Mouse (Mus musculus) bone marrow, adult 2 months (tissue): ENCODE measurements around the gene Srgap3. TPM values are rescaled to one million over a fixed set of nuclear protein-coding genes. Genes with fewer than 3 reads are reported as not detected.

Experiments used
- H3K27ac ChIP-seq: fragments of 200-500 bp; 2 replicates; pipeline ENCODE4 v1.5.1; 2012; ENCODE audit warnings: low read depth, mild to moderate bottlenecking, control low read depth, inconsistent platforms, low read length; ENCODE audit not compliant: control insufficient read depth, poor library complexity, insufficient read depth
- H3K4me1 ChIP-seq: fragments of 200-500 bp; 2 replicates; pipeline ENCODE4 v1.6.1; 2011; ENCODE audit warnings: low read length; ENCODE audit not compliant: control insufficient read depth, insufficient read depth
- H3K4me3 ChIP-seq: fragments of 200-500 bp; replicated peaks from 2 replicates; pipeline ENCODE3; 2011; ENCODE audit warnings: mild to moderate bottlenecking, low read depth, low read length, control low read depth; ENCODE audit not compliant: control insufficient read depth
- CTCF ChIP-seq: fragments of 200-500 bp; IDR thresholded peaks from 2 replicates; pipeline ENCODE4 v1.5.1; 2011; ENCODE audit warnings: low read length, control low read depth; ENCODE audit not compliant: control insufficient read depth, insufficient read depth
- POLR2A ChIP-seq: fragments of 200-500 bp; IDR thresholded peaks from 2 replicates; pipeline ENCODE4 v1.6.1; 2011; ENCODE audit warnings: low read depth, mild to moderate bottlenecking, control low read depth, low read length, borderline replicate concordance; ENCODE audit not compliant: control insufficient read depth
- WGBS: fragments of 180-500 bp; shearing (Covaris S2); methylation state at CpG from one replicate; pipeline ENCODE4 v1.1.7; 2018; 5-methylcytosine and 5-hydroxymethylcytosine counted together
- polyA plus RNA-seq: library from polyadenylated mRNA; stranded (reverse); fragments of >200 nt; gene quantifications from 2 replicates; pipeline ENCODE4 v1.2.4, GENCODE M21; 2011; ENCODE audit warnings: low replicate concordance; ENCODE audit not compliant: missing spikeins, insufficient read depth, insufficient read length

Gene Srgap3
- polyA plus RNA-seq, 1 experiment: 6.0 TPM

DNA sequence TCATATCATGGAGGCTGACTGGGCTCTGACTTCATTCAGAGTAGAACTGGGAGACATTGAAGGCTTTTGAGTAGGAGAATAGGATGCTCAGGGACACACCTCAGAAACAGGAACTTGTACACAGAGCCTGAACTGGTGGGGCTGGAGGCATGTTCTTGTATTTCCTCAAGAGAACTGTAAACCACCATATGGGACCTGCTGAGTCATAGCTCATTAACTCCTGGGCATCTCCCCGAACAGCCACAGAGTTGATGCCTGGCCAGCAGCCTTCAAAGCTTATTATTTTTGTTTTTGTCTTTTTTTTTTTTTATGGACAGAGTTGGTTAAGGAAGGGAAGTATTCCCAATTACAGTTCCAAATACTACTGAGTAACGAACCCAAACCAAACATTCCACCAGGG is 150.5 kb downstream of the Srgap3 start:
- Histone ChIP-seq H3K4me1 (no peaks in the 10 kb centered on the region), H3K27ac (no peak overlapping the region), H3K4me3 (no peak overlapping the region)
- WGBS: 27% methylated on average over 2 of the region's 2 CpGs
- TF ChIP-seq CTCF: no peak
- TF ChIP-seq POLR2A: no peak

DNA sequence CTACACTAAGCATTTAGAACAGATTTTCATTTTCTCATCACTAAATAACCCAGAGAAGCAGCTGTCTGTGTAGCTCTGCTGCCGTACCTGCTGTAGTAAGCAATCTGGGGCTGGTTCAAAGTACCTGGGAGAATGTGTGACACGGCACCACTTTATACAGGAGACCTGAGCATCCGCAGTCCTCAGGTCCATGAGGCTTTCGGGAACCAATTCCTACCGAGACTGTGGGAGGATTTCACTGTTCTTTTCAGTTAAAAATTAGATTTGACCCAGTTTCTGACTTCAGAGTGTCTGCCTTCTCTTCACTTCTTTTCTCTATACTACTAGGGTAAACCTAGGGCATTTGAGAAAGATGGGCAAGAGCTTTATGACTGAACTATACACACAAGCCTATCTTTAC is 153.2 kb downstream of the Srgap3 start:
- no peak overlapping the region for H3K27ac ChIP-seq
- H3K4me3 ChIP-seq: no peak overlapping the region
- TF ChIP-seq CTCF (no peak), POLR2A (no peak)
- 89% methylated on average over 5 of the region's 5 CpGs for WGBS
- H3K4me1 ChIP-seq: no peaks in the 10 kb centered on the region

DNA sequence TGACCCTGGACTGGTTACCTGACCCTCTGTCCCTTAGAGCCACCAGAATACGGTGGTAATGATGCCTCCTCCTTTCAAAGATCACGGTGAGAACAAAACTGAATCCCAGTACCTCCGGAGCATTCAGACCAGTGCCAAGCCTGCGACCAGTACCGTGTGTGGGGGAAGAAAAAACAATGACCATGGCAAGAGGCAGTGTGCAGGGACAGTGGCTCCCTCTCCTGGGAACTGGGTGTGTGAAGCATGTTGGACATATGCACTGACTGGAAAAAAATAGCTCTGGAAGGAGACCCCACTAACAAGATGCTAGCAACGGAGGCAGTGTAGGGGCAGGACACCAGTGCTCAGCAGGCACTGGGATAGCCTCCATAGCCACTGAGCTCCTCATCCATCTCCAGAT is 157.2 kb downstream of the Srgap3 start:
- TF ChIP-seq POLR2A: no peak
- no peak for TF ChIP-seq CTCF
- no peak overlapping the region for H3K27ac ChIP-seq
- 86% methylated on average over 6 of the region's 6 CpGs for WGBS
- no peak overlapping the region for H3K4me3 ChIP-seq
- no peaks in the 10 kb centered on the region for H3K4me1 ChIP-seq

DNA sequence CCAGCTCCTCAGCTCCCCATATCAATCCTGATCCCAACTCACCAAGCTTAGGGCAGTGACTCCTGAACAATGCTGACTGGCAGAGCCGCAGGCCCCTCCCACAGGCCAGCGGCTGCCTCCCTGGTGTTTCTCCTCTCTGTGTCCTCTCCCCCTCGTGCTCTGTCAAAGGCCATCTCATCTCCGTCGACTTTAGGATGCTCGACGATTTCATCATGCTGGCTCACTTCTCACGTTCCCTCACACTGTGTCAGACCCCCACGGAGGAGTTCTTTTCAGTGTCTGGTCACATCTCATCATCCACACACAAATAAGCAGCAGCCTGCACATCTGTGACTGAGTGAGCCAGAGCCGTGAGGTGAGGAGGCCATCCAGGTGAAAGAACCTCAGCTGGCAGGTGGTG is 158.4 kb downstream of the Srgap3 start:
- no peaks in the 10 kb centered on the region for H3K4me1 ChIP-seq
- H3K27ac ChIP-seq: no peak overlapping the region
- WGBS: 74% methylated on average over 10 of the region's 10 CpGs
- TF ChIP-seq CTCF (no peak), POLR2A (no peak)
- no peak overlapping the region for H3K4me3 ChIP-seq

DNA sequence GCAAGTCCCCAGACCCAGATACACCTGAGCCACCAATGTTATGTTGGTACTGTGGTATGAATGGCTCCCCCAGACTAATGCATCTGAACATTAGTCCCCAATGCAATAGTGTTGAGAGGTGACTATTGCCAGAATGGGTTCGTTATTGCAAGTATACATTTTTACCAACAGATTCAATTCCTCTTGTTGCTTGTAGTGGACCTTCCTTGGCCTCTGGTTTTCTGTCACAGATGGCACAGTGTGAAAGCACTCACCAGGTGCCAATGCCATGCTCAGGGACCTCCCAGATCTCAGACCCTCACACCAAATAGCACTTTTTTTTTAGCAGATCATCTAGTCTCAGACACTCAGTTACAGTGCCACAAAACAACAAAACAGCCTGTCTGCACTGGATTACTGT is 158.9 kb downstream of the Srgap3 start:
- no peak for TF ChIP-seq CTCF
- TF ChIP-seq POLR2A: no peak
- Histone ChIP-seq H3K4me1 (no peaks in the 10 kb centered on the region), H3K27ac (no peak overlapping the region), H3K4me3 (no peak overlapping the region)
- WGBS: 67% methylated on average over 1 of the region's 1 CpGs

DNA sequence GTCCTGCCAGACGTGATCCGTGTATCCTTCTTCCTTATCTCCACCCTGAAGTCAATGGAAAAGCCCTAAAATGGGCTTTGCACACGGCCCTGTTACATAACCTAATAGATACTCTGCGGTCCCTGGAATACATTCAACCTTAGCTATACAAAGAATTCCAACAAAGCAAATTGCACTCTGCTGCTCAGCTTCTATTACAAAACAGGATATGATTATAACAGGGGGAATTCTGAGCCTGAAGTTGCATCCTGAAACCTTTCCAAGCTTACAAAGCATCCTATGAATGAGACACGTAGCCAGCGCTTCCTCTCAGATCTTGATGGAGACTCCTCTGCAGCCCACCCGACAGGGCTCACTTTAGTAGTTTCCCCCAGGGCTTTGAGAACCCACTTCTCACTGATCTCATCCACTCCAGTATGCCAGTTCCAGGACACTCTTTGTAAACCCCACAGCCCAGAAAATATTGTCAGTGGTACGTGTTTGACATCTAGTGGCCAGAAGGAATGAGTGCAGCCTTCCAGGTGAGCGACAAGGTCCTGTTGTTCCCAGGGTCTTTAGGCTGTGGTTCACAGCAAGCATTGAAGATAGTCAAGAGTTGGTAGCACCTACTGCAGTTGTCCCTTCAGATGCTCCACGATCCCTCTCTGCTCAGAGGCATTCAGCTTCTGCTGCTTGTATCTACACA is 165.5 kb downstream of the Srgap3 start:
- TF ChIP-seq POLR2A: no peak
- peak; percentile 6; the same call in 1 of the 2 replicates for TF ChIP-seq CTCF
- H3K4me1 ChIP-seq: no peaks in the 10 kb centered on the region
- no peak overlapping the region for H3K4me3 ChIP-seq
- no peak overlapping the region for H3K27ac ChIP-seq
- WGBS: 85% methylated on average over 10 of the region's 10 CpGs

DNA sequence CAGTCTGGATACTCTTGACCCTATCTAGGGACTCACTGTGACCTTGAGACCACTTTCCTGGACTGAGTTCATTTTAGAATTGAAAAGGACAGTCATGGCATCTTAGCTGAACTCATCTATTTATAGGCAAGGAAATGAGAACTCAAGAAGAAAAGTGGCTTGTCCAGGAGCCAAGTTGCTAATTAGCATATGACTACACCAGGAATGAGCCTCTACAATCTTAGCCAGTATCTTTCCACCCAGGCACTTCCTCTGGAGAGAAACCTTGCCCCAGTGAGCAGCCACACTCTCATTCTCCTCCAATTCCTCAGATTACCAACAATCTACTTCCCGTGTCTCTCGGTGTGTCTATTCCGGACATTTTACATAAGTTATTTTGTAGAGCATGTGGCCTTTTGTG is 168.9 kb downstream of the Srgap3 start:
- WGBS: 24% methylated on average over 3 of the region's 3 CpGs
- H3K4me1 ChIP-seq: no peaks in the 10 kb centered on the region
- TF ChIP-seq POLR2A (no peak), CTCF (no peak)

DNA sequence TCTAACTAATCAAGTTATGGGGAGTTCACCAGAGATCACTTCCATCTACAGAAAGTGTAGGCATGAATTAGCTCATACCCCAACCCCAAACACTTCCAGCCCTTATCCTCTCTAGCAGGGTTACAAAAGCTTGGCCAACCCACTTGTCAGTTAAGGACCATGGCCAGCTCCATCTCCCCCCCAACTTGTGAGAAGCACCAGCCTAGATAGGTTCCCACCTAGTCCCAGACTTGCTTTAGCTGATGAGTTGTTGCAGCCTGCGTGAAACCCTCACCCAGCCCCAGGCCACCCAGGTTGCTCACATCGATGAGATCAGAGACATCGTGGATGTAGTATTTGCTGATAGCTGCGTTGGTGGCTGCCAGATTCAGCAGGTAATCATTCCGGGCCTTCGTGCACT is 170.3 kb downstream of the Srgap3 start:
- H3K4me3 ChIP-seq: no peak overlapping the region
- no peak overlapping the region for H3K27ac ChIP-seq
- H3K4me1 ChIP-seq: no peaks in the 10 kb centered on the region
- TF ChIP-seq POLR2A: no peak
- TF ChIP-seq CTCF: no peak
- WGBS: 86% methylated on average over 6 of the region's 6 CpGs

More for the DNA sequence above, 168.9 kb downstream of the Srgap3 start:
- no peak overlapping the region for H3K4me3 ChIP-seq
- H3K27ac ChIP-seq: no peak overlapping the region

DNA sequence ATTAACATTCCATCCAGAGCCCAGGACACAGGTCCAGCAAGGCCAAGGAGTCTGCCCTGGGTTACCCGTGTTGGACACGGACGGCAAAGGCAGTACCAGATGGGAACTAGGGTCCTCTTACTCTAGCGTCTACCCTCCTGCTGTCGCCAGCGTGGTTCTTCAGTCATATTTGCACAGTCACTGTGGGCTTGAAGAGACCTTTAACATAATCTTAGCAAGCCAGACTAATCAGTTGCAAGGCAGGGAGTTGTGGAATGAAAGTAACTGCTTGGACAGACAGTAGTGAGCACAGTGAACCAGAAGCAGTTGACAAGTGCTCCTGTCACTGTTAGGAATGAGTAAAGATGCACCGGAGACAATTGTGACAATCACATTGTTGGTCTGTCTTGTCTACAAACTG is 173.3 kb downstream of the Srgap3 start:
- Histone ChIP-seq H3K4me3 (no peak overlapping the region), H3K27ac (no peak overlapping the region), H3K4me1 (no peaks in the 10 kb centered on the region)
- no peak for TF ChIP-seq POLR2A
- no peak for TF ChIP-seq CTCF
- 57% methylated on average over 7 of the region's 7 CpGs for WGBS
